Mouse (Mus musculus) G1E (cell line): ENCODE measurements at regions not wholly inside any gene's neighbourhood (a gene's known extent, or its start where the extent isn't known, plus 50 kb on each side); places are given as distances from the start of the nearest gene placed in this dataset.

Source experiments
- CTCF ChIP-seq: IDR thresholded peaks from 2 replicates; pipeline ENCODE4 v1.5.1; 2012; ENCODE audit warnings: low read depth, low read length, inconsistent platforms, mixed read lengths
- GATA1 ChIP-seq: IDR thresholded peaks from 2 replicates; pipeline ENCODE4 v1.6.1; 2012; ENCODE audit warnings: borderline replicate concordance, low read length, inconsistent platforms, mixed read lengths
- GATA2 ChIP-seq: IDR thresholded peaks from 2 replicates; pipeline ENCODE4 v1.6.1; 2012; ENCODE audit warnings: low read depth, low read length, inconsistent platforms, borderline replicate concordance
- POLR2AphosphoS5 ChIP-seq: IDR thresholded peaks from 2 replicates; pipeline ENCODE4 v1.6.1; 2012; ENCODE audit warnings: low read depth, low read length, inconsistent platforms; ENCODE audit not compliant: insufficient replicate concordance
- TAL1 ChIP-seq: conservative IDR thresholded peaks from 2 replicates; pipeline ENCODE4 v1.6.1; 2012; ENCODE audit warnings: low read depth, low read length, inconsistent platforms, mixed read lengths

- no peak for TF ChIP-seq CTCF
- TF ChIP-seq POLR2AphosphoS5, result no peak
- no peak for TF ChIP-seq GATA2
- no peak for TF ChIP-seq GATA1
- TF ChIP-seq TAL1, result no peak
Observed at GRCm38 (mm10) chr15:88213356-88213755, 386.7 kb upstream of the Zdhhc25 start.
